Mouse (Mus musculus): ENCODE data around the gene Carmil1. TPM values are rescaled to one million over a fixed set of nuclear protein-coding genes. Genes with fewer than 3 reads are reported as not detected.

Gene Carmil1
- polyA plus RNA-seq (2015; fragmentation: Nextera tagmentation; extraction: Ambion mirVana) = 37.6 and 39.9 TPM in 2 replicates

DNA sequence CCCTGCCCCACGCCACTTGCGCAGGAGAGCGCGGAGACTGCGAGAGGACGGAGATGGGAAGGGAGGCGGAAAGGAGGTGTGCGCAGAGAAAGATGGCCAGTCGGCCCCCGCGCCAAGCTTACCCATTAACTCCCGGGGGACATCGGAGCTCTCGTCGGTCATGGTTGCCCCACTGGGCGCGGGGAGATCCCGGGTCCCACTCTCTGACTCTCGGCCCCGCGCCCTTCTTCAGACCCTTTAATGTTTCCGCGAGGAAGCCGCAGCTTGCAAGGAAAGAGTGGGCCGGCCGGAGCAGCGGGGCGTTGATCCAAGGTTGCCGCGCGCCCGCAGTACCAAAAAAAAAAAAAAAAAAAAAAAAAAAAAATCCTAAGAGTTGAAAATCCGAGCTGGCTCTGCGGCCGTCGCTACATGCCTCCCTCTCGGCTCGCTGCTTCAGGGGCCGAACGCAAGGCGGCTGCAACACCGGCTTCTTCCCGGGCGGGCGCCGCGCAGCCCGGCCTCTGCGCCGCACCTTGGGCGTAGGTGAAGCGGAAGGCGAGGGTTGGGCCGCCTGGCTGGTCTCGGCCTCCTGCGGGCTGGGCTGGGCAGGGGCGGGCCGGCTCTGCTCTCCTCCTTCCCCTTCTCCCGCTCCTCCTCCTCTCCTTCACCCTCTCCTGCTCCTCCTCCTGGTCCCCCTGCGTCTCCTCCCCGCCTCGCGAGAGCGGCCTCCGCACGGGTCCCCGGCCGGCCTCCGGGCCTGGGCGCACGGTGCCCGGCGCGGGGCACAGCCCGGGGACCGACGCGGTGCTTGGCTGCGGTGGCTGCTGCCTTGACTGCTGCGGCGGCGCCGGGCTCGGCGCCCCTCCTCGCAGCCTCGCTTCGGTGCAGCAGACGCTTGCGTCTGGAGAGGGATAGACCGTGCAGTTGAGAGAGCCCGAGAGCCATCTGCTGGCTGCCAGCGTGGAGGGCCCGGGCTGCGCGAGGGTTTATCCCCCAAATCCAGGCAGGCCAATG, at the start of gene Carmil1:
Gene Carmil1 (minus strand): TSS at position 357 of the 993 bp plus-strand sequence.
- H3K36me3 ChIP-seq = no peaks in the 10 kb centered on the region
- H3K4me3 ChIP-seq (replicated peaks) = peak within 1 kb of the TSS; percentile 65
- peak within 1 kb of the TSS; percentile 93 for H3K4me2 ChIP-seq
- H3K27me3 ChIP-seq (replicated peaks) = no peaks in the 10 kb centered on the region
- under 1% methylated on average over 94 of the region's 96 CpGs for WGBS
- H3K4me1 ChIP-seq = peaks cover 34% of the 10 kb centered on the region
- H3K9me3 ChIP-seq (replicated peaks) = no peaks in the 10 kb centered on the region
- peak within 1 kb of the TSS; percentile 95 for H3K27ac ChIP-seq (replicated peaks)
- ATAC-seq (ENCODE audit: low FRiP score) = peak; percentile 97
- H3K9ac ChIP-seq (replicated peaks) = peak within 1 kb of the TSS; percentile 73

DNA sequence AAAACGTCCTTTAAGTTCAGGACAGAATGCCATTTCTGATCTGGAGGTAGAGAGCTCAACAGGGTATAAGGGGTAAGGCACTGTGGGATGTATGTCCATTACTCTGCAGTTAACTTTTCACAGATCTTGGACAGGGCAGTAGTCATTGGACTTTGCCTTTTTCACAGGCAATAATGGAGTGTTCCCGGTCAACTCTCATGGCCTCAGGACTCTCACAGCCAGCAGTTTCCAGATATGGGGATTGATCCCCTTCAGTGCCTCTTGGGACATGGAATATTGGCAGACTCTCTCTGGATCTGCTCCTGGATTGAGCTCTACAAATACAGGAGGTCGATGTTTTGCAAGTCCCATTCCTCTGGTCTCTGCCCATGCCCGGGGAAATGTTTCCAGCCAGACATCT, 49.5 kb upstream of the Carmil1 start:
- no peak for ATAC-seq (ENCODE audit: low FRiP score)
- WGBS = 88% methylated on average over 4 of the region's 4 CpGs
- H3K27ac ChIP-seq (replicated peaks) = no peak overlapping the region

DNA sequence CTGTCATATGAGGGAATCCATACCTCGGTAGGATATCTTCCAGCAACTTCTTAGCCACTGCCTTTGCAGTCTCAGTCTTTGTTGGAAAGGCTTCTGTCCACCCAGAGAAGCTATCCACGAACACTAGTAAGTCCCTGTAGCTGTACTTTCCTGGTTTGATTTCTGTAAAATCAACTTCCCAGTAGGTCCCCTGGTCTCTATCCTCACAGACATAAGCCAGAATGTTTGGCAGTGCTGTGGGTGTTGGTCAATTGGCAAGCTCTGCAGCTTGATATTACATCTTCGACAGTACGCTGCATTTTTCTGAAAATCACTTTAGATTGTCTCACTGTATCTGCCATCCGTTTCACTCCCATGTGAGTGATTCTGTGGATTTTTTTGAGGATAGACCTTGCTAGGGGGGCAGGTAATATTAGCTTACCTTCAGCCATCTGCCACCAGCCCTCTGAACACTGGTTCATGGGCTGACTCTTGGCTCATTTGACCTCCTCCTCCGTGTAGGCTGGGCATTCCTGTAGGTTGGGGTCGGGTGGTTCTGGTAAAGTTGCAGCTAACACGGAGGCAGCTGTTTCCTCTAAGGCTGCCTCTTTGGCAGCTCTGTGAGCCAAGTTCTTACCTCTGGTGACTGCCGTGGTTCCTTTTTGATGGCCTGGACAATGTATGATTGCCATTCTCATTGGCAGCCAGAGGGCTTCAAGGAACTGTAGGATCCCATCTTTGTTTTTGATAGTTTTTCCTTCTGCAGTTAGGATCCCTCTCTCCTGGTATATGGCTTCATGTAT, 47.6 kb upstream of the Carmil1 start:
- no peak overlapping the region for H3K27ac ChIP-seq (replicated peaks)
- no peaks in the 10 kb centered on the region for H3K36me3 ChIP-seq
- no peaks in the 10 kb centered on the region for H3K27me3 ChIP-seq (replicated peaks)
- H3K4me2 ChIP-seq = no peak overlapping the region
- H3K4me3 ChIP-seq (replicated peaks) = no peak overlapping the region
- H3K9ac ChIP-seq (replicated peaks) = no peak overlapping the region
- 86% methylated on average over 9 of the region's 9 CpGs for WGBS
- no peaks in the 10 kb centered on the region for H3K9me3 ChIP-seq (replicated peaks)
- no peak for ATAC-seq (ENCODE audit: low FRiP score)
- H3K4me1 ChIP-seq = no peaks in the 10 kb centered on the region

More for the DNA sequence above, 49.5 kb upstream of the Carmil1 start:
- no peaks in the 10 kb centered on the region for H3K27me3 ChIP-seq (replicated peaks)
- no peak overlapping the region for H3K4me2 ChIP-seq
- no peak overlapping the region for H3K4me3 ChIP-seq (replicated peaks)
- no peaks in the 10 kb centered on the region for H3K9me3 ChIP-seq (replicated peaks)
- H3K36me3 ChIP-seq = no peaks in the 10 kb centered on the region
- H3K9ac ChIP-seq (replicated peaks) = no peak overlapping the region
- no peaks in the 10 kb centered on the region for H3K4me1 ChIP-seq

DNA sequence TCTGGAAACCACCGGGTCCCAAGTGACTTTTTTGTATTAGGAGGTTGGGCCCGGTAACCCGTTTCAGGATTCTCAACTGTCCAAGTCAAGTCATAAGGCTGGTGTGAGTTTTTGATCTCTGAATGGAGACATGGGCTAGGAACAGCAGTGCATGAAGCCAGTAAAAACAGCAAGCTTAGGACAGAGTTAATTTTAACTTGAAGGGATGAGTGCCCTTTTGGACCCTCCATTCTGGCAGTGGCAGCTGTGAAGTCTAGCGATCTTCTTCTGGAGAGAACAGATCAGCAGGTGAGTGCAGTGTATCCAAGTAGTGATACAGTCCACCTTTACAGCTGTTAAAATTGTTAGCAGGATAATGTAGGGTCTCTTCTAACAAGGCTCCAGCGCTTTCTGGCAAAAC, 46.6 kb upstream of the Carmil1 start, which contains the start of gene Cmah:
Gene Cmah (plus strand): TSS at position 204 of the 400 bp plus-strand sequence.
- no peaks in the 10 kb centered on the region for H3K4me1 ChIP-seq
- H3K9ac ChIP-seq (replicated peaks) = no peak within 1 kb of the TSS
- no peaks in the 10 kb centered on the region for H3K9me3 ChIP-seq (replicated peaks)
- H3K4me3 ChIP-seq (replicated peaks) = no peak within 1 kb of the TSS
- 88% methylated on average over 5 of the region's 5 CpGs for WGBS
- ATAC-seq (ENCODE audit: low FRiP score) = no peak
- H3K27me3 ChIP-seq (replicated peaks) = no peaks in the 10 kb centered on the region
- no peak within 1 kb of the TSS for H3K27ac ChIP-seq (replicated peaks)
- no peaks in the 10 kb centered on the region for H3K36me3 ChIP-seq
- no peak within 1 kb of the TSS for H3K4me2 ChIP-seq

DNA sequence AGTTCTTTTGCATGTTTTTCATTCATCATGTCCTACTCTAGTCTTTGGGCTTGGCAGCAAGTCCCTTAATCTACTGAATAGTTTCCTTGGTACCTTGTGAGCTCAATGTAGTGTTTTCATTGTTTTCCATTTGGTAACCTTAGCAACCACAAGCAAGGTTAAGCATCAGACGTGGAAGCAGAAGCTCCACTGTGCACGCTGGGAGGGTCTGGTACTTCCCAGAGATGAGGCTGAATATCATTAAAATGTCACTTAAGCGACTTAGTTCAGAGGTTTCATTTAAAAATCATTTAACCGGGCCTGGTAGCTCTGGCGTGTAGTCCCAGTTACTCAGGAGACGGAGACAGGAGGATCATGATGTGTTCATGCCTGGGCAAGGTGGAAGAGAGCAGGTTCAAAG, 40.7 kb upstream of the Carmil1 start:
- ATAC-seq (ENCODE audit: low FRiP score) = no peak
- Histone ChIP-seq H3K4me2 (no peak overlapping the region), H3K27me3 (replicated peaks) (no peaks in the 10 kb centered on the region), H3K4me3 (replicated peaks) (no peak overlapping the region), H3K9me3 (replicated peaks) (no peaks in the 10 kb centered on the region), H3K36me3 (no peaks in the 10 kb centered on the region), H3K27ac (replicated peaks) (no peak overlapping the region), H3K4me1 (no peaks in the 10 kb centered on the region), H3K9ac (replicated peaks) (no peak overlapping the region)
- WGBS = 61% methylated on average over 6 of the region's 6 CpGs

DNA sequence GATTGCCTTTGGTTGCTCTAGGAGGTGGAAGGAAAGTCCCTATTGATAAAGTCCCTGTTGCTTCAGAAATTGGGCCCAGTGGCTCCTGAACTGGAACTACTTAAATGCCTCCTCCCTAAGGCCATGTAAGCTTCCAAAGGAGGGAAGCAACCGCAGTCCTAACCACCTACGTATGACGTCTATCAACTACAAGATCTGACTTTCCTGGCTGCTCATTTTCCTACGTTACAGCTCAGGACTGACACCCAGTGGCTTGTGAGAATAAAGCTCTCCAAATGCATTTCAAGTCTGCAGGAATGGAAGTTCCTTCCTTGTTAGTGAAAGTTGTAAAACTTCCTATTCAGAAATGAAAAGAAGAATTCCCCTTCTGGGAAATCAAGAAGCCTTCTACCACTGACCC, 38.0 kb upstream of the Carmil1 start:
- Histone ChIP-seq H3K4me3 (replicated peaks) (no peak overlapping the region), H3K9ac (replicated peaks) (no peak overlapping the region), H3K27ac (replicated peaks) (no peak overlapping the region), H3K27me3 (replicated peaks) (no peaks in the 10 kb centered on the region), H3K36me3 (no peaks in the 10 kb centered on the region), H3K9me3 (replicated peaks) (no peaks in the 10 kb centered on the region), H3K4me1 (no peaks in the 10 kb centered on the region), H3K4me2 (no peak overlapping the region)
- WGBS = 27% methylated on average over 4 of the region's 4 CpGs
- ATAC-seq (ENCODE audit: low FRiP score) = no peak

DNA sequence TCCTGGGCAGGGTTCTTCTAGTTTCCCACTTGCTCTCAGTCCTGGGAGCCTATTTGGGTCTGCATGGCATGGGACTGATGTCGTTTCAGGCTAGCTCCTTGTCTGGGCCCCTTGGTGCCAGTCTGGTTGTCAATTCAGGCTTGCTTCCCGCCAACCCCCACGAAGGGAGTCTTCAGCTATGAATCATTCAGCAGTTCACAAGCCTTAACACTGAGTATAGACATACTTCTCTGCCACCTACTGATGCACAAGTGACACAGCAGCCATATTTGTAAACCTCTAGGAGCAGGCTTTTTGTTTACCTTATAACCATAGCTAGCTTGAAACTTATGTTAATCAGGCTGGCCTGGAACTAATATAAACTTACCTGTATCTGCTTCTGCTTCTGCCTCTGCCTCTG, 36.0 kb upstream of the Carmil1 start:
- no peaks in the 10 kb centered on the region for H3K9me3 ChIP-seq (replicated peaks)
- ATAC-seq (ENCODE audit: low FRiP score) = no peak
- H3K36me3 ChIP-seq = no peaks in the 10 kb centered on the region
- no peak overlapping the region for H3K27ac ChIP-seq (replicated peaks)
- no peak overlapping the region for H3K4me2 ChIP-seq
- no peaks in the 10 kb centered on the region for H3K27me3 ChIP-seq (replicated peaks)
- no peak overlapping the region for H3K9ac ChIP-seq (replicated peaks)
- 61% methylated on average over 3 of the region's 3 CpGs for WGBS
- no peak overlapping the region for H3K4me3 ChIP-seq (replicated peaks)
- no peaks in the 10 kb centered on the region for H3K4me1 ChIP-seq

DNA sequence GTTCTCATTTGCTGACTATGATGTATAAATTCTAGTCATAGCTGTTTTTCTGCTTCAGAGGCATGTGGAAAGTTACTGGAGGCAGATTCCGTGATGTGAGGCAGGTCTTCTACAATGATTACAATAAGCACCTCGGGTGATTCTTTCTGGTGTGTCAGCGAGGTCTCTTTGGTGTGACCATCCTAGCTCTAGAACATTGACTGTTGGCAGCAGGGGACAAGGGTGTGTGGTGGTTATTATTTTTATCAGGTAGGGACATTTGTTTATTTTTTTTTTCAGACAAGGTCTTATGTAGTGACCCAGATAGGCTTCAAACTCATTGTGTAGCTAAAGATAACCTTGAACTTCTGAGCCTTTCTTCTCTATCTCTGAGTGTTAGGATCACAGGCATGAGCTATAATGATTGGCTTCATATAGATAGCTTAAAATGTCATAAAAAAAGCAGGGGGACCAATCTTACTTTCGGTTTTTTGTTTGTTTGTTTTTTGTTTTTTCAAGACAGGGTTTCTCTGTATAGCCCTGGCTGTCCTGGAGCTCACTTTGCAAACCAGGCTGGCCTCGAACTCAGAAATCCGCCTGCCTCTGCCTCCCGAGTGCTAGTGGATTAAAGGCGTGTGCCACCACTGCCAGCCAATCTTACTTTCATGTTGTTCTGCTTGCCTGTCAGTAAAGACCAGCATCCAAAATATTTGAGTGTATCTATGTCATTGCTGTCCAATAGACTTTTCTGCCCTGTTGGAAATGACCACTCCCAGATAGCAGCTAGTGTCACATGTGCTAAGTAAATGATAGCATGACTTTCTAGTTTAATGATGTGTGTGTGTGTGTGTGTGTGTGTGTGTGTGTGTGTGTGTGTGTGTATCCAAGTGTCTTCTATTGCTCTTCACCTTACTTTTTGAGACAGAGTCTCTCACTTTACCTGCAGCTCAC, 30.7 kb upstream of the Carmil1 start:
- H3K36me3 ChIP-seq = no peaks in the 10 kb centered on the region
- whole genome bisulfite sequencing = 92% methylated on average over 8 of the region's 8 CpGs

DNA sequence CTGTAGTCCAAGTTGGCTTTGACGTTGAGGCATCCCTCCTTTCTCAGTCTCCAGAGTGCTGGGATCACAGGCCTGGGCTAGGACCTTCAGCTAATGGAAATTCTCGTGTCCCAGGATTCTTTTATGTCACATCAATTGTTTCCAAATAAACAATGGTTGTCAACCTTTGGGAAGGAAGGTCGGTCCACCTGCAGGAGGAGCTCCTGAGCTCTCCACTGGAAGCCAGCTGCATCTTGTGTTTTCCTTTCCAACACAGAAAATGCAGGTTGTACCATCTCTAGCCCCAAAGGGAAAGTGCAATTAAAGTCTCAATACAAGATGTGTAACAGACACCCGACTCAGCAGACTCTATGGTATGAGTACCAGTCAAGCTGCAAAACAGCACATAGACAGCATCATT, 25.7 kb upstream of the Carmil1 start:
- no peaks in the 10 kb centered on the region for H3K4me1 ChIP-seq

More for the DNA sequence above, 30.7 kb upstream of the Carmil1 start:
- Histone ChIP-seq H3K9me3 (replicated peaks) (no peaks in the 10 kb centered on the region), H3K27ac (replicated peaks) (no peak overlapping the region), H3K4me2 (no peak overlapping the region), H3K4me3 (replicated peaks) (no peak overlapping the region), H3K9ac (replicated peaks) (no peak overlapping the region), H3K4me1 (no peaks in the 10 kb centered on the region), H3K27me3 (replicated peaks) (no peaks in the 10 kb centered on the region)
- ATAC-seq (ENCODE audit: low FRiP score) = no peak

DNA sequence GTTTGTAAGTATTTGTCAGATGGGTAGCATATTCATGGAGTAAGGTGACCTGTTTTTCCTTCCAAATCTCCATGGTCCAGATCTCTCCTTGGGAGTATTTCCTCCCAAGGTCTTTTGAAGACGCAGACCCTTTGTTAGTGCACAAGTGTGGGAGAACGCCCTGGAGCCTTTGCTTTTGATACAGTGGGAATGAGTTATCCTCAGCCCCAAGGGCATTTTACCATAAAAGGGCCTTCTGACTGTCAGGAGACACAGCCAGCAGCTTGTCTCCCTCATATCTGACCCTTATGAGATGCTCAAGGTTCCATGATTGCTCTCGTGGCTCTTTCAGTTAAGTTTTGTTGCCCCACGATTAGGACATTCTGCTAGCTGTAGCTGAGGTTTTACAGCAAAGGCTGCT, 24.9 kb upstream of the Carmil1 start:
- Histone ChIP-seq H3K4me1 (no peaks in the 10 kb centered on the region), H3K36me3 (no peaks in the 10 kb centered on the region), H3K9me3 (replicated peaks) (no peaks in the 10 kb centered on the region), H3K9ac (replicated peaks) (no peak overlapping the region), H3K4me2 (no peak overlapping the region), H3K27ac (replicated peaks) (no peak overlapping the region), H3K27me3 (replicated peaks) (no peaks in the 10 kb centered on the region), H3K4me3 (replicated peaks) (no peak overlapping the region)
- 69% methylated on average over 4 of the region's 4 CpGs for WGBS
- ATAC-seq (ENCODE audit: low FRiP score) = no peak

More for the DNA sequence above, 25.7 kb upstream of the Carmil1 start:
- ATAC-seq (ENCODE audit: low FRiP score) = no peak
- Histone ChIP-seq H3K36me3 (no peaks in the 10 kb centered on the region), H3K9me3 (replicated peaks) (no peaks in the 10 kb centered on the region), H3K27ac (replicated peaks) (no peak overlapping the region), H3K27me3 (replicated peaks) (no peaks in the 10 kb centered on the region), H3K4me3 (replicated peaks) (no peak overlapping the region), H3K9ac (replicated peaks) (no peak overlapping the region), H3K4me2 (no peak overlapping the region)
- 52% methylated on average over 4 of the region's 4 CpGs for WGBS

DNA sequence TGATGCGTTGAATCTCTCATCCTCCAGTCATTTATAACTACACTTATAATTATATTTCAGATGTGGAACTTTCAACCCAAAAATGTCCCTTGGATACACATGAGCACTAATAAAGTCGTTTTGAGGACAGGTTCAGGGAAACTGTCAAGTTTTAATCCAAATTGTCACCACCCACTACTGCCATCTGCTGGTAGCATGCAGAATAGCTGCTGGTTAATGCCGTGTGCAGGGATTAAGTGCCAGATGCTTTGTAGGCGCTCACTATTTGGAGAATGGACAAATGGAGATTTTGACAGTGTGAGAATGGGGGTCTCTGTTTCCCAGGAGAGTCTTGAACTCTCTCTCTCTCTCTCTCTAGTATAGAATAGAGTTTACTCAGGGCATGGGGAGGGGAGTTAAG, 16.7 kb upstream of the Carmil1 start:
- no peaks in the 10 kb centered on the region for H3K9me3 ChIP-seq (replicated peaks)
- WGBS = 19% methylated on average over 4 of the region's 4 CpGs
- no peak overlapping the region for H3K9ac ChIP-seq (replicated peaks)
- H3K4me2 ChIP-seq = no peak overlapping the region
- ATAC-seq (ENCODE audit: low FRiP score) = no peak
- no peaks in the 10 kb centered on the region for H3K4me1 ChIP-seq
- H3K4me3 ChIP-seq (replicated peaks) = no peak overlapping the region
- H3K27me3 ChIP-seq (replicated peaks) = no peaks in the 10 kb centered on the region
- no peak overlapping the region for H3K27ac ChIP-seq (replicated peaks)
- no peaks in the 10 kb centered on the region for H3K36me3 ChIP-seq
